Mouse (Mus musculus): ENCODE measurements around the gene Gm20604.

DNA sequence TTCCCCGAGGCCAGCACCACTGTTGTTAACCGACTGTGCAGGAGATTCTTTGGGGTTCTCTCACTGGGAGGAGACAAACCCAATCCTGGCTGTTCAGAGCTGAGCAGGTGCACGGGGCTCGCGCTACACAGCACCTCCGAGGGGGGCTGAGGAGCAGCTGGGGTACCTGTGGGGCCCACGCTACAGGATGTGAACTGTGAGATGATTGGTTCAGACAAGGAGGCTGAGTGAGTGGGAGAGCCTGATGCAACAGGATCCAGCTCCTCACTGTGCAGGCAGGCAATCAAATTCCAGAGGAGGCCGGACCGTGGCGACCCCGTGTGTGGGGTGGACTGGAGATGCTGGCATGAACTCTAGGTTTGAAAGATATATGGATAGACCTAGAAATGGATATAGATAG is 36.0 kb downstream of the Gm20604 start:
- TF ChIP-seq CTCF (conservative IDR thresholded peaks at IDR 0.05; ENCODE audit: low read length) (no peak), POU5F1 (IDR thresholded peaks at IDR 0.05; ENCODE audit: borderline replicate concordance, low read length) (no peak), NANOG (IDR thresholded peaks at IDR 0.05; ENCODE audit: borderline replicate concordance, low read length) (no peak)
